ENCODE assay signal across 15 mouse cellular contexts in the genomic region with DNA sequence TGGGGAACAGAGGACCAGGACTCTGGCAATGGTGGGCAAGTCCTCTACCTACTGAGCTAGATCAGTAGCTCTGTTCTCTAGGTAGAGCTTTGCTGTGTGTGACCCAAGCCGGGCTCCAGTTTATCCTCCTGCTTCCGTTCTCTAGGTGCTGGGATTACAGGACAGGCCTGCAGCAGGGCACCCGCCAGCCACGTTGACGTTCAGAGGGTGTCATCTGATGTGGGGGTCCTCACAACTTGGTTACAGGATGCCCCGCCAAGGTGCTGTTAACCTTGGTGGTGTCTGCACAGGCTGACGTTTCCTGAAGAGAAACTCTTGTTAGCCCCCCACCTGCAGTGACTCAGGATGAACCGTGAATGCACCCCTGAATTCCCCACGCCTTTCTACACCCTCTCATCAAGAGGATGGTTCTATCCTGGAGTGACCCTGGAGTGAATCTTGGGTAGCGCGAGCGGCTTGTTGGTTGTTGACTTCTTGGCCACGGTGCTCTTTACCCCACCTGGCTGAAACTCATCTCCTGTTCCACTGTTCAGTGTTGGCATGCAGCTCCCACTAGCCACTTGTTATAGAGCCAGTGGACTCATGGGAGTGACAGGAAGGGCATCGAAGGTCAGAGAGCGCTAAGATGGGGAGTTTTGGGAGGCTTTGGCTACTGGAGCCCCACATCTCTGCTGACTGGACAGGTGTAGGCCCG.
DNase-seq lines count a peak whose midpoint lies in the region; ATAC-seq and TF ChIP-seq lines count a peak whose summit lies in the region.
"Had no signal": no experiment of that assay in that cellular context is flagged by ENCODE, and none has a peak within 500 bp of the region (broad histone marks: within the 10 kb centered on the region; RNA-seq: fewer than 3 reads in every experiment).

No protein-coding gene starts in this region.

- no peak for TF ChIP-seq CTCF in heart, adult 2 months (IDR thresholded peaks at IDR 0.05)

- peaks cover 55% of the 10 kb centered on the region for H3K4me1 ChIP-seq in heart, adult 2 months (ENCODE audit: control insufficient read depth, insufficient read depth, low read length)
- peaks cover 71% of the 10 kb centered on the region for H3K4me1 ChIP-seq in heart, embryonic 15.5 days (replicated peaks)

- H3K36me3 ChIP-seq in heart, adult 2 months (ENCODE audit: control insufficient read depth, insufficient read depth, low read length), result peaks cover 2% of the 10 kb centered on the region
- no peaks in the 10 kb centered on the region for H3K36me3 ChIP-seq in heart, embryonic 15.5 days
- H3K36me3 ChIP-seq: embryonic facial prominence, embryonic 12.5 days; liver, embryonic 12.5 days; lung, embryonic 15.5 days had no signal

- H3K79me2 ChIP-seq in heart, adult 2 months (replicated peaks; ENCODE audit: control insufficient read depth, insufficient read depth, low read length), result peaks cover 2% of the 10 kb centered on the region

- H3K9me3 ChIP-seq in heart, embryonic 15.5 days (replicated peaks), result no peaks in the 10 kb centered on the region
- H3K9me3 ChIP-seq: embryonic facial prominence, embryonic 12.5 days; liver, embryonic 12.5 days; lung, embryonic 15.5 days had no signal

- peak; percentile 62 for DNase-seq in adrenal gland, postnatal 10 days
- no peak for DNase-seq in adrenal gland, adult 8-10 months
- DNase-seq in heart, adult 2 months, result peak in 1 of 2 experiments; percentile 58
- no peak for DNase-seq in heart, postnatal 36 days
- DNase-seq in kidney, postnatal 36 days, result peak; percentile 64 to 71
- no peak for DNase-seq in kidney, postnatal 4 days
- no peak for DNase-seq in layer of hippocampus, postnatal 25 days (ENCODE audit: extremely low spot score in 1 of 2, low spot score in 1 of 2)
- DNase-seq: cerebellum, adult 11-12 months; midbrain, embryonic 14.5 days; right cerebral cortex, postnatal 14 days; thymus, postnatal 36 days had no signal

- no peak for ATAC-seq in heart, embryonic 15.5 days (replicated peaks; ENCODE audit: insufficient number of reproducible peaks, insufficient read depth, low FRiP score, low read depth)
- ATAC-seq: liver, embryonic 12.5 days had no signal

- intact Hi-C loops in heart, adult 2 months (cut with DNase I), result no loop called here
- intact Hi-C loops in heart, postnatal 36 days (cut with DNase I), result loop anchor here (5.0 kb wide), 1 partner anchor 785 kb away; the partner anchor contains the start of gene Rpl14

- 48% methylated on average over 16 of the region's 16 CpGs for WGBS in heart, adult 2 months
- WGBS in heart, embryonic 15.5 days, result 77% methylated on average over 16 of the region's 16 CpGs

- H3K4me2 ChIP-seq in heart, embryonic 15.5 days, result no peak overlapping the region
- H3K4me2 ChIP-seq: embryonic facial prominence, embryonic 12.5 days; liver, embryonic 12.5 days; lung, embryonic 15.5 days had no signal

- no peak overlapping the region for H3K4me3 ChIP-seq in heart, adult 2 months
- H3K4me3 ChIP-seq in heart, embryonic 15.5 days, result no peak overlapping the region
- H3K4me3 ChIP-seq: embryonic facial prominence, embryonic 12.5 days; liver, embryonic 12.5 days; lung, embryonic 15.5 days had no signal

- H3K27me3 ChIP-seq in heart, adult 2 months (ENCODE audit: control insufficient read depth, insufficient read depth, low read length), result no peaks in the 10 kb centered on the region
- H3K27me3 ChIP-seq in heart, embryonic 15.5 days, result no peaks in the 10 kb centered on the region
- H3K27me3 ChIP-seq: embryonic facial prominence, embryonic 12.5 days; liver, embryonic 12.5 days; lung, embryonic 15.5 days had no signal

- peak; percentile 85 for TF ChIP-seq EP300 in heart, adult 2 months (IDR thresholded peaks at IDR 0.05; ENCODE audit: insufficient read depth, low read depth, low read length)

- H3K27ac ChIP-seq in heart, adult 2 months, result peak overlapping the region; percentile 99
- H3K27ac ChIP-seq in heart, embryonic 15.5 days, result peak overlapping the region; percentile 75
- H3K27ac ChIP-seq: embryonic facial prominence, embryonic 12.5 days; liver, embryonic 12.5 days; lung, embryonic 15.5 days had no signal

- TF ChIP-seq POLR2A in heart, adult 2 months (IDR thresholded peaks at IDR 0.05; ENCODE audit: insufficient read depth, low read depth, low read length), result no peak

- 0 out of 2 replicates have a peak overlapping the region, but pooled peaks have one; percentile 9 for H3K9ac ChIP-seq in heart, adult 2 months (ENCODE audit: low read depth, low read length)
- H3K9ac ChIP-seq in heart, embryonic 15.5 days, result no peak overlapping the region
- H3K9ac ChIP-seq: embryonic facial prominence, embryonic 12.5 days; liver, embryonic 12.5 days; lung, embryonic 15.5 days had no signal

Comparison
In these comparisons a context has a peak if more than half of its experiments do, and no peak if none do; other contexts are left out.
1. DNase-seq: peak in adrenal gland, postnatal 10 days (single experiment) and kidney, postnatal 36 days (2 of 2); none in adrenal gland, adult 8-10 months (single experiment), heart, postnatal 36 days (0 of 2), kidney, postnatal 4 days (0 of 2) and layer of hippocampus, postnatal 25 days (0 of 2).